Mouse (Mus musculus): ENCODE data around the gene Fer.

DNA sequence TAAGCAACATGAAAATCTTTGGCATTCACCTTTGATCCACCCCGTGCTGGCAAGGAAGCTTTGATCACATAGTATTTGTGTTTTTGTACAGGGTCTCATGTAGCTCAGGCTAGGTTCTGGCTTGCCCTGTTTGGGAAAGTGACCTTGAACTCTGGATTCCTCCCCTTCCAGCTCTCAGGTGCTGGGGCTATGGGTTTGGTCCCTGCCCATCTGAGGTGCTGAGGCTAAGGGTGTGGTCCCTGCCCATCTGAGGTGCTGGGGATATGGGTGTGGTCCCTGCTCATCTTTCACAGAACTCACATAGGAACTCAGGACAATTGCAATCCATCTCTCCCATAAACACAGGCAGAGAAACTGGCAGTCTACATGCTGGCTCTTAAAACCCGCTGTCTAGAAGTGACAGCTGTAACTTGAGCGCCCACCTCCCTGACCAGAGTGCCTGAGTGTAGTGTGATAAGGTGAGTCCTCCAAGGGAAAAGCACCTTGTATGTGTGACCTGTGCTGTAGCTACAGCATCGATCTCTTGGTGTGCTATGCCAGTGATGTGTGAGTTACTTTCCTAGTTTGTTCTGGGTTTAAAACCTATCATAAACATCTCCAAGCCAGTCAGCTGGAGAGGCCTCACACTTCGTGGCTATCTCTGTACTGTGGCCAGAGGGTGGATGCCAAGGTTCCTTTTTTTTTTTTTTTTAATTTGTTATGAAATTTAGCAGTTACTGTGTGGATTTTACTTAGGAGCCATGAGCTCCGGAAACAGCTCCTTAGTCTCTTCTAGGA is 236.7 kb downstream of the Fer start:
- TF ChIP-seq CTCF (IDR thresholded peaks at IDR 0.05; ENCODE audit: insufficient read depth, low read length) (no peak), POLR2A (IDR thresholded peaks at IDR 0.05; ENCODE audit: borderline replicate concordance, extremely low read depth, low read depth, low read length) (no peak)
